Mouse (Mus musculus) ES-Bruce4 (cell line): ENCODE results near the gene Gm21698.
"Not testable (repeated sequence)": the region's sequence is repeated elsewhere in the genome, so short reads cannot be mapped to it uniquely, and the experiment has no call there.

Experiments used
- CTCF ChIP-seq: IDR thresholded peaks from one replicate; pipeline ENCODE4 v1.8.1; 2011; ENCODE audit warnings: low read depth, low read length
- POLR2A ChIP-seq: IDR thresholded peaks from one replicate; pipeline ENCODE4 v1.8.1; 2011; ENCODE audit warnings: low read length; ENCODE audit not compliant: insufficient read depth

DNA sequence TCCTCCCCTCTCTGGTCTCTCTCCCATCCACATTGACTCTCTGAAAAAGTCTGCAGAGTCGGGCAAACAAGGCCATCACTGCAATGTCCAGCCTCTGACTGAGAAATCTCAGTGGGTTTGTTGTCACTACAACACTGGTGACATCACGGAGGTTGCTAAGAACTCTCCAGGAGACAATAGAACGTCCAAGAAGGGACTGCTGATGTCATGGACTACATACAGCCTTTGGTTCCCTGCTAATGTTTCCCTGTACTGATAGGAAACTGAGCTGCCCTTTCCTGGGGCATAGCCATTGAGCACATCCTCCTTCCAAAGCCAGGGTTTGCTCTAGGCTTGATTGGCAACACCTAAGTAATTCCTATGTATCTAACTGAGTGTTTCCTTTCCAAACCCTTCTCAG is 34.4 kb upstream of the Gm21698 start, which contains the start of gene Gm5862:
- not testable (repeated sequence) for TF ChIP-seq CTCF, POLR2A
